Mouse (Mus musculus) embryonic fibroblast, embryonic 13.5 days (primary cell): Measurements from ENCODE around the gene 4933402J07Rik.

Source experiments
- CTCF ChIP-seq: IDR thresholded peaks from 2 replicates; pipeline ENCODE4 v1.5.1; 2011; ENCODE audit warnings: mild to moderate bottlenecking, control low read depth, low read length, moderate library complexity, borderline replicate concordance; ENCODE audit not compliant: insufficient read depth
- POLR2A ChIP-seq: IDR thresholded peaks from 2 replicates; pipeline ENCODE4 v1.6.1; 2011; ENCODE audit warnings: low read depth, mild to moderate bottlenecking, control low read depth, low read length, moderate library complexity

DNA sequence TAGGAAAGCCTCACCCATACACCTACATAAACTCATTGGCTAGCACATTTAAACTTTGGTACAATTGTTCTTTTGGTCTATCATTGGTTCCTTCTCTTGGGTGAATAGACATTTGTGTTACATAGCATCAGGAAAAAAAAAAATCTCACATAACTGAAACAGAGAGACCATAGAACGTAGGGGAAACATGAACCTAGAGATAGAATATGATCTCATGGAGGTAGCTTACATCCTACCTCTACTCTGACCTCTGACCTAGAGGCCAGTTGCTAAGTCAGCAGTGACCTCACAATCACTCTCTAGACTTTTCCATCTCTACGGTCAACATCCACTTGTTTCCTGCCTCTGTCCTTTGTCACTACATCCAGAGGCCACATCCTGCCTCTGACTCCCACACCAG is at the start of gene 4933402J07Rik:
- TF ChIP-seq CTCF = no peak
- TF ChIP-seq POLR2A = no peak
